Mouse (Mus musculus): ENCODE data around the gene Nprl2. TPM values are rescaled to one million over a fixed set of nuclear protein-coding genes. Genes with fewer than 3 reads are reported as not detected.

The Nprl2 gene
- total and polyA plus RNA-seq, 3 experiments: 12.6 to 31.4 (median 16.3) TPM

GRCm38 (mm10) chr9:107570845-107571244 lies 28.8 kb downstream of the Nprl2 start:
- H3K4me2 ChIP-seq (ENCODE audit: insufficient read depth, low read depth, poor library complexity, severe bottlenecking): no peak overlapping the region
- no peak overlapping the region for H3K4me3 ChIP-seq (replicated peaks in 1 of 3; ENCODE audit: low read depth in 2 of 3, low read length in 2 of 3, poor library complexity in 1 of 3)
- peaks cover 15 to 36% of the 10 kb centered on the region in 2 experiments for H3K4me1 ChIP-seq (ENCODE audit: control insufficient read depth in 1 of 2, insufficient read depth in 2 of 2)
- H3K9me3 ChIP-seq (replicated peaks; ENCODE audit: low read length): no peaks in the 10 kb centered on the region
- H3K27ac ChIP-seq (ENCODE audit: insufficient read depth, low read depth): no peak overlapping the region
- DNase-seq (ENCODE audit: extremely low read depth): no peak
- dilution Hi-C loops (cut with MboI; ENCODE audit: extremely low pct_ligation_motif_present, extremely low pct_unique_long_range_greater_than_20kb, low sequenced_read_pairs) (no loop called here), in situ Hi-C loops (cut with MboI; ENCODE audit: low pct_ligation_motif_present, low pct_unique_long_range_greater_than_20kb, low sequenced_read_pairs) (no loop called here)
- no peaks in the 10 kb centered on the region for H3K79me2 ChIP-seq (replicated peaks; ENCODE audit: control insufficient read depth, extremely low read depth, insufficient read depth, poor library complexity, severe bottlenecking)
- H3K27me3 ChIP-seq (replicated peaks): no peaks in the 10 kb centered on the region
- TF ChIP-seq MAX (IDR thresholded peaks at IDR 0.05; ENCODE audit: low read length) (no peak), TBP (conservative IDR thresholded peaks at IDR 0.05; ENCODE audit: low read depth, low read length) (no peak), SMC3 (IDR thresholded peaks at IDR 0.05; ENCODE audit: low read depth, low read length) (no peak), UBTF (IDR thresholded peaks at IDR 0.05; ENCODE audit: low read depth, low read length) (no peak), BHLHE40 (IDR thresholded peaks at IDR 0.05; ENCODE audit: low read depth, low read length) (no peak), HCFC1 (IDR thresholded peaks at IDR 0.05; ENCODE audit: low read depth, low read length) (no peak), JUND (conservative IDR thresholded peaks at IDR 0.05; ENCODE audit: low read depth, low read length) (no peak), JUN (IDR thresholded peaks at IDR 0.05; ENCODE audit: insufficient read depth, low read depth, low read length) (no peak)
- no peak overlapping the region for H3K9ac ChIP-seq (ENCODE audit: insufficient read depth, low read depth)
- H3K36me3 ChIP-seq (replicated peaks in 1 of 2; ENCODE audit: control insufficient read depth in 1 of 2, insufficient read depth in 1 of 2, low read length in 1 of 2): peaks cover 26 to 52% of the 10 kb centered on the region in 2 experiments

GRCm38 (mm10) chr9:107571534-107572326 lies 29.7 kb downstream of the Nprl2 start:
- in situ Hi-C loops (cut with MboI; ENCODE audit: low pct_ligation_motif_present, low pct_unique_long_range_greater_than_20kb, low sequenced_read_pairs): no loop called here
- no peaks in the 10 kb centered on the region for H3K27me3 ChIP-seq (replicated peaks)
- H3K4me3 ChIP-seq (replicated peaks in 1 of 3; ENCODE audit: low read depth in 2 of 3, low read length in 2 of 3, poor library complexity in 1 of 3): no peak overlapping the region
- peaks cover 21 to 35% of the 10 kb centered on the region in 2 experiments for H3K4me1 ChIP-seq (ENCODE audit: control insufficient read depth in 1 of 2, insufficient read depth in 2 of 2)
- no peak overlapping the region for H3K27ac ChIP-seq (ENCODE audit: insufficient read depth, low read depth)
- H3K36me3 ChIP-seq (replicated peaks in 1 of 2; ENCODE audit: control insufficient read depth in 1 of 2, insufficient read depth in 1 of 2, low read length in 1 of 2): peaks cover 22 to 44% of the 10 kb centered on the region in 2 experiments
- no peak overlapping the region for H3K9ac ChIP-seq (ENCODE audit: insufficient read depth, low read depth)
- dilution Hi-C loops (cut with MboI; ENCODE audit: extremely low pct_ligation_motif_present, extremely low pct_unique_long_range_greater_than_20kb, low sequenced_read_pairs): no loop called here
- H3K79me2 ChIP-seq (replicated peaks; ENCODE audit: control insufficient read depth, extremely low read depth, insufficient read depth, poor library complexity, severe bottlenecking): no peaks in the 10 kb centered on the region
- H3K4me2 ChIP-seq (ENCODE audit: insufficient read depth, low read depth, poor library complexity, severe bottlenecking): no peak overlapping the region
- no peak for TF ChIP-seq PAX5 (IDR thresholded peaks at IDR 0.05; ENCODE audit: low read length)
- no peak for TF ChIP-seq HCFC1 (IDR thresholded peaks at IDR 0.05; ENCODE audit: low read depth, low read length)
- no peak for TF ChIP-seq POLR2A (IDR thresholded peaks at IDR 0.05; ENCODE audit: low read depth, low read length)
- TF ChIP-seq CTCF (conservative IDR thresholded peaks at IDR 0.05 in 1 of 2, IDR thresholded peaks at IDR 0.05 in 1 of 2; ENCODE audit: low read depth in 2 of 2, low read length in 2 of 2): no peak
- TF ChIP-seq ZNF384 (IDR thresholded peaks at IDR 0.05; ENCODE audit: low read depth, low read length): no peak
- TF ChIP-seq MEF2A (IDR thresholded peaks at IDR 0.05; ENCODE audit: borderline replicate concordance, low read depth, low read length): no peak
- TF ChIP-seq UBTF (IDR thresholded peaks at IDR 0.05; ENCODE audit: low read depth, low read length): no peak
- TF ChIP-seq TBP (conservative IDR thresholded peaks at IDR 0.05; ENCODE audit: low read depth, low read length): no peak
- no peak for TF ChIP-seq POLR2AphosphoS2 (IDR thresholded peaks at IDR 0.05; ENCODE audit: low read depth, low read length)
- no peak for TF ChIP-seq ETS1 (conservative IDR thresholded peaks at IDR 0.05; ENCODE audit: low read depth, low read length)
- TF ChIP-seq ZMIZ1 (IDR thresholded peaks at IDR 0.05; ENCODE audit: low read depth, low read length): no peak
- no peak for TF ChIP-seq RAD21 (IDR thresholded peaks at IDR 0.05; ENCODE audit: low read depth, low read length)
- no peak for TF ChIP-seq USF1 (IDR thresholded peaks at IDR 0.05; ENCODE audit: low read depth, low read length)
- DNase-seq (ENCODE audit: extremely low read depth): no peak
- H3K9me3 ChIP-seq (replicated peaks; ENCODE audit: low read length): no peaks in the 10 kb centered on the region
